ENCODE assay signal across 8 mouse cellular contexts in genomic region chr16:94537159-94537527, GRCm38 (mm10). TPM values are rescaled to one million over a fixed set of nuclear protein-coding genes. Genes with fewer than 3 reads are reported as not detected.
DNase-seq lines count a peak whose midpoint lies in the region; ATAC-seq lines count a peak whose summit lies in the region.

No protein-coding gene starts in this region.

- DNase-seq in limb, embryonic 10.5 days (ENCODE audit: low spot score), result no peak
- peak; percentile 68 for DNase-seq in gastrocnemius, postnatal 14 days
- DNase-seq in frontal cortex, postnatal 10 days (ENCODE audit: low spot score in 2 of 2), result no peak
- no peak for DNase-seq in thymus, postnatal 0 days (ENCODE audit: low spot score)

- 25% methylated on average over 9 of the region's 9 CpGs for WGBS in limb, embryonic 12.5 days
- WGBS in limb, embryonic 10.5 days, result 36% methylated on average over 9 of the region's 9 CpGs
- WGBS in kidney, embryonic 15.5 days, result 9% methylated on average over 9 of the region's 9 CpGs
- WGBS in midbrain, embryonic 13.5 days, result 81% methylated on average over 9 of the region's 9 CpGs

- ATAC-seq in limb, embryonic 12.5 days (ENCODE audit: insufficient number of reproducible peaks, insufficient read depth, low FRiP score, low TSS enrichment, low read depth), result no peak
- ATAC-seq in kidney, embryonic 15.5 days (replicated peaks; ENCODE audit: low FRiP score), result peak; percentile 56
- ATAC-seq in megakaryocyte-erythroid progenitor cell, adult 5-6 weeks (replicated peaks; ENCODE audit: low FRiP score, low TSS enrichment, poor library complexity, severe bottlenecking), result peak; percentile 82
- ATAC-seq in midbrain, embryonic 13.5 days, result no peak

- H3K4me1 ChIP-seq in limb, embryonic 12.5 days (replicated peaks), result peaks cover 13% of the 10 kb centered on the region
- 0 out of 2 replicates have a peak, but pooled peaks cover 11% of the 10 kb centered on the region for H3K4me1 ChIP-seq in limb, embryonic 10.5 days
- H3K4me1 ChIP-seq in kidney, embryonic 15.5 days, result peaks cover 13% of the 10 kb centered on the region
- H3K4me1 ChIP-seq in midbrain, embryonic 13.5 days (replicated peaks), result no peaks in the 10 kb centered on the region

- H3K4me2 ChIP-seq in limb, embryonic 12.5 days, result no peak overlapping the region
- peak overlapping the region; percentile 29; the same call in 1 of the 2 replicates for H3K4me2 ChIP-seq in kidney, embryonic 15.5 days
- H3K4me2 ChIP-seq in midbrain, embryonic 13.5 days (replicated peaks), result no peak overlapping the region

- intact Hi-C loops in gastrocnemius, postnatal 14 days (cut with DNase I; ENCODE audit: low total_unique reads), result no loop called here

- 0 out of 2 replicates have a peak overlapping the region, but pooled peaks have one; percentile 23 for H3K27ac ChIP-seq in limb, embryonic 12.5 days
- H3K27ac ChIP-seq in limb, embryonic 10.5 days, result no peak overlapping the region
- peak overlapping the region; percentile 14; the same call in 1 of the 2 replicates for H3K27ac ChIP-seq in kidney, embryonic 15.5 days
- H3K27ac ChIP-seq in midbrain, embryonic 13.5 days, result no peak overlapping the region

- no peaks in the 10 kb centered on the region for H3K27me3 ChIP-seq in limb, embryonic 12.5 days
- H3K27me3 ChIP-seq in limb, embryonic 10.5 days (ENCODE audit: low read depth, poor library complexity, severe bottlenecking), result no peaks in the 10 kb centered on the region
- no peaks in the 10 kb centered on the region for H3K27me3 ChIP-seq in kidney, embryonic 15.5 days
- no peaks in the 10 kb centered on the region for H3K27me3 ChIP-seq in midbrain, embryonic 13.5 days

- H3K9ac ChIP-seq in limb, embryonic 12.5 days (replicated peaks), result no peak overlapping the region
- H3K9ac ChIP-seq in kidney, embryonic 15.5 days, result no peak overlapping the region
- no peak overlapping the region for H3K9ac ChIP-seq in midbrain, embryonic 13.5 days (replicated peaks)

- no peaks in the 10 kb centered on the region for H3K36me3 ChIP-seq in limb, embryonic 12.5 days
- no peaks in the 10 kb centered on the region for H3K36me3 ChIP-seq in limb, embryonic 10.5 days
- H3K36me3 ChIP-seq in kidney, embryonic 15.5 days, result no peaks in the 10 kb centered on the region
- H3K36me3 ChIP-seq in midbrain, embryonic 13.5 days, result no peaks in the 10 kb centered on the region

- H3K4me3 ChIP-seq in limb, embryonic 12.5 days (replicated peaks), result no peak overlapping the region
- no peak overlapping the region for H3K4me3 ChIP-seq in limb, embryonic 10.5 days
- H3K4me3 ChIP-seq in kidney, embryonic 15.5 days (replicated peaks), result no peak overlapping the region
- H3K4me3 ChIP-seq in midbrain, embryonic 13.5 days (replicated peaks), result no peak overlapping the region

- no peaks in the 10 kb centered on the region for H3K9me3 ChIP-seq in limb, embryonic 12.5 days
- no peaks in the 10 kb centered on the region for H3K9me3 ChIP-seq in limb, embryonic 10.5 days (replicated peaks)
- H3K9me3 ChIP-seq in kidney, embryonic 15.5 days (replicated peaks), result no peaks in the 10 kb centered on the region
- no peaks in the 10 kb centered on the region for H3K9me3 ChIP-seq in midbrain, embryonic 13.5 days

RNA-seq across cellular contexts. Expression of gene Vps26c, which starts 10.5 kb away (rescaled TPM):
- polyA plus RNA-seq in limb, embryonic 12.5 days (2016; fragmentation: Nextera tagmentation; extraction: Ambion mirVana), result 52.4 and 61.7 TPM in 2 replicates
- polyA plus RNA-seq in limb, embryonic 10.5 days (2016; fragmentation: Nextera tagmentation; extraction: Ambion mirVana), result 53.2 and 57.9 TPM in 2 replicates
- 10 to 100 TPM; 11.8 to 14.9 TPM for total RNA-seq in gastrocnemius, postnatal 14 days (2021)
- polyA plus RNA-seq in kidney, embryonic 15.5 days (2015; fragmentation: Nextera tagmentation; extraction: Ambion mirVana), result 56.4 and 59.3 TPM in 2 replicates
- 23.1 and 29.9 TPM in 2 replicates for total RNA-seq in megakaryocyte-erythroid progenitor cell, adult 5-6 weeks (2014; fragmentation: Nextera tagmentation)
- 15.1 and 35.5 TPM in 2 replicates for total RNA-seq in megakaryocyte-erythroid progenitor cell, adult 5-6 weeks (2017)
- polyA plus RNA-seq in midbrain, embryonic 13.5 days (2015; fragmentation: Nextera tagmentation; extraction: Ambion mirVana), result 72.4 and 80.7 TPM in 2 replicates
- polyA plus RNA-seq in thymus, postnatal 0 days (2015; fragmentation: Nextera tagmentation; extraction: Ambion mirVana), result 43.9 and 44.2 TPM in 2 replicates

RNA-seq across cellular contexts. Expression of gene Dyrk1a, which starts 32.7 kb away (rescaled TPM):
- 9.8 and 11.6 TPM in 2 replicates for polyA plus RNA-seq in limb, embryonic 12.5 days (2016; fragmentation: Nextera tagmentation; extraction: Ambion mirVana)
- polyA plus RNA-seq in limb, embryonic 10.5 days (2016; fragmentation: Nextera tagmentation; extraction: Ambion mirVana), result 8.2 and 8.9 TPM in 2 replicates
- 10 to 100 TPM; 60.6 to 66.2 TPM for total RNA-seq in gastrocnemius, postnatal 14 days (2021)
- 8.7 and 9.7 TPM in 2 replicates for polyA plus RNA-seq in kidney, embryonic 15.5 days (2015; fragmentation: Nextera tagmentation; extraction: Ambion mirVana)
- 39.5 and 43.9 TPM in 2 replicates for total RNA-seq in megakaryocyte-erythroid progenitor cell, adult 5-6 weeks (2014; fragmentation: Nextera tagmentation)
- 59.8 and 62.4 TPM in 2 replicates for total RNA-seq in megakaryocyte-erythroid progenitor cell, adult 5-6 weeks (2017)
- polyA plus RNA-seq in midbrain, embryonic 13.5 days (2015; fragmentation: Nextera tagmentation; extraction: Ambion mirVana), result 11.7 and 12.7 TPM in 2 replicates
- 11.0 and 15.4 TPM in 2 replicates for polyA plus RNA-seq in thymus, postnatal 0 days (2015; fragmentation: Nextera tagmentation; extraction: Ambion mirVana)

Comparison
In these comparisons a context has a peak if more than half of its experiments do, and no peak if none do; other contexts are left out.
1. H3K27ac ChIP-seq: peak in limb, embryonic 12.5 days (single experiment) and kidney, embryonic 15.5 days (single experiment); none in limb, embryonic 10.5 days (single experiment) and midbrain, embryonic 13.5 days (single experiment).
2. ATAC-seq: peak in kidney, embryonic 15.5 days (single experiment) and megakaryocyte-erythroid progenitor cell, adult 5-6 weeks (single experiment); none in limb, embryonic 12.5 days (single experiment) and midbrain, embryonic 13.5 days (single experiment).